Mouse (Mus musculus) spleen, postnatal 4 days (tissue): ENCODE measurements around the gene Ank2.

Experiments used
- DNase-seq, 2 experiments: peaks; one replicate each; pipeline ENCODE4 v3.0.0; 2022; ENCODE audit warnings: low spot score in 2 of 2

Ank2 gene

DNA sequence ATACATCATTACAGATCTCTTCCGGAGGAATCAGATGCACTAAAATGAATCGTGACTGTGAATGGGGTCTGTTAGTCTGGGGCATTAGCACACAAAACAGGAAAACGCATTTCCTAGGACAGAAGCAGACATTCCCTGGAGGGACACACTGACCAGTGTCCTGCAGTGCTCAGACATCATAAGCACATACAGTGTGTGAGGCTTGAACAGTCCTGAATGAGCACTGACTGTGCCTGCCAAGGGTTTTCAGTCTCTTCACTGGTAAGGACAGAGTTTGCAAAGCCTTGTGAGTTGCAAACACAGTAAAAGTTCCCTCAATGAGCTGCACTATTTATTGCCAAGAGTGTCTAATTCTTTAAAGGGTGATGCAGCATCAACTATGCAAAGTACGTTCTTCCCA is 613.1 kb downstream of the Ank2 start:
- DNase-seq: no peak

DNA sequence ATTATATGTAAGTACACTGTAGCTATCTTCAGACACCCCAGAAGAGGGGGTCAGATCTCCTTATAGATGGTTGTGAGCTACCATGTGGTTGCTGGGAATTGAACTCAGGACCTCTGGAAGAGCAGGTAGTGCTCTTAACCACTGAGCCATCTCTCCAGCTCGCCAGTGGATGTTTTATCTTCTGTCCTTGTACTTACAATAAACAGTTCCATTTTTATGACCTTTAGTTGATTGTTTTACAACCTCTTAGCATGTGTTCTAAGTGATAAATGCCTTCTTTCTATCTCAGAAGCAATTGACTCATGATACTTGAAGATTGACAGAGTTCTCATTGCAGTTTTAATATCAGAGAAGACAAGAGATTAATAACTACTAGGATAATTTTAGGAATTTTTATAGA is 620.9 kb downstream of the Ank2 start:
- no peak for DNase-seq
